Mouse (Mus musculus) lung, adult 2 months (tissue): ENCODE data around the gene Ntn4. TPM values are rescaled to one million over a fixed set of nuclear protein-coding genes. Genes with fewer than 3 reads are reported as not detected.

Experiments used
- DNase-seq: peaks from one replicate; pipeline ENCODE4 v3.0.0; 2022
- H3K4me1 ChIP-seq: fragments of 200-500 bp; 2 replicates; pipeline ENCODE4 v1.6.1; 2011; ENCODE audit warnings: low read length; ENCODE audit not compliant: control insufficient read depth, insufficient read depth
- H3K4me3 ChIP-seq: fragments of 200-500 bp; replicated peaks from 2 replicates; pipeline ENCODE3; 2011; ENCODE audit warnings: low read depth, mild to moderate bottlenecking, control low read depth, low read length; ENCODE audit errors: extremely low read depth
- CTCF ChIP-seq: fragments of 200-500 bp; IDR thresholded peaks from 2 replicates; pipeline ENCODE4 v1.5.1; 2011; ENCODE audit warnings: mild to moderate bottlenecking, low read length, control low read depth; ENCODE audit not compliant: insufficient read depth
- POLR2A ChIP-seq: fragments of 200-500 bp; IDR thresholded peaks from 2 replicates; pipeline ENCODE4 v1.6.1; 2011; ENCODE audit warnings: low read depth, mild to moderate bottlenecking, control low read depth, low read length, borderline replicate concordance; ENCODE audit errors: extremely low read depth
- WGBS: fragments of 180-500 bp; shearing (Covaris S2); methylation state at CpG from one replicate; pipeline ENCODE4 v1.1.7; 2018; 5-methylcytosine and 5-hydroxymethylcytosine counted together
- polyA plus RNA-seq: library from polyadenylated mRNA; depleted of rRNA; stranded (reverse); fragments of >200 nt; gene quantifications from 2 replicates; pipeline ENCODE4 v1.2.3, GENCODE M21; 2012

The Ntn4 gene
- polyA plus RNA-seq, 1 experiment, result 46.6 TPM

- Histone ChIP-seq H3K4me3 (no peak overlapping the region), H3K4me1 (peaks cover 3% of the 10 kb centered on the region; the same call in 1 of the 2 replicates)
- 39% methylated on average over 3 of the region's 3 CpGs for WGBS
- no peak for DNase-seq
- TF ChIP-seq POLR2A (no peak), CTCF (no peak)
Observed at GRCm38 (mm10) chr10:93742097-93742446, 101.6 kb downstream of the Ntn4 start.

- DNase-seq, result no peak
- 30% methylated on average over 6 of the region's 6 CpGs for WGBS
- H3K4me1 ChIP-seq, result peaks cover 3% of the 10 kb centered on the region; the same call in 1 of the 2 replicates
- TF ChIP-seq CTCF (no peak), POLR2A (no peak)
- no peak overlapping the region for H3K4me3 ChIP-seq
Observed at GRCm38 (mm10) chr10:93742598-93742997, 102.1 kb downstream of the Ntn4 start.

DNA sequence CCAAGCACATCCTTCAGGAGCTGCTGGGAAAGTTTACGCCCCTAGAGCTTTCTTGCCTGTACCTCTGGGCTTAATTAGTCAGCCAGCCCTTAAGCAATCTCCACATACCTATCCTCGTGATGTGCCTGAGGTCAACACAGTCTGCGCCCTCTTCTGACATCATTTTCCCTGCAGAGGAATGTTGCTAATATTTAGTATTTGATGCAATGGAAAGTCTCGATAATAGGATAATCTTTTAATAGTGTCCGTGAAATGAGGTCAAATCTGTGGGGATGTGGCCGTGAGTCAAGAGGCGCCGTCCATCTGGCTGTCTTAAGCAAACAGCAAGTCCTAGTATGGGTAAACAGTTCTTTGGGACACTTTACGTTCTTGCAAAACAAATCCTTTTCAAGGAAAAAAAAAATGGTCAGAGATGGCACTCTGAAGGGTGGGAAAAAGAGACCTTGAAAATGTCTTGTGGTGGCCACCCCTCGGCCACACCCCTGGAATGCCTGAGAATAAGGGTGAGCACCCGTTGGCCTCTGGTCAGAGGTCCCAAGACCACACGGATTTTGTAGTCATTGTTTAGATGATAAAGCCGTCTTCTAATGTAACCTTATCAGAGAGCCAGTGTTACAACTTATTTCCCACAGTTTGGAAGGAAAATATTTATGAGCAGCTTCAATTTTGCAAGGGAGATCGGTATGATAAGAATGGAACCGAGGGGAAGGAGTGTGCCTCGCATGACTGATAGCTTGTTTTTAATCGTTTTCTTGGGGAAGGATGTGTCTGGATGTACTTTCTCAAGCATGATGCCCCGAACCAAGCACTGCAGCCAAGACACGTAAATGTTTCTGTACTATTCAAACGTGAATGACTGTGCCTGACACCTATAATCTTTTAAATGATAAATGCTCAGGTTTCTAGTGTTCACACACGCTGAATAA is 109.0 kb downstream of the Ntn4 start:
- H3K4me1 ChIP-seq, result no peaks in the 10 kb centered on the region; the same call in 1 of the 2 replicates
- DNase-seq, result peak; percentile 20
- 29% methylated on average over 21 of the region's 21 CpGs for WGBS
- no peak for TF ChIP-seq POLR2A
- no peak for TF ChIP-seq CTCF
- H3K4me3 ChIP-seq, result no peak overlapping the region

- H3K4me3 ChIP-seq, result no peak overlapping the region
- H3K4me1 ChIP-seq, result no peaks in the 10 kb centered on the region; the same call in 1 of the 2 replicates
- no peak for DNase-seq
- 92% methylated on average over 14 of the region's 14 CpGs for WGBS
- TF ChIP-seq CTCF (no peak), POLR2A (no peak)
Observed at GRCm38 (mm10) chr10:93751302-93751701, 110.8 kb downstream of the Ntn4 start.

DNA sequence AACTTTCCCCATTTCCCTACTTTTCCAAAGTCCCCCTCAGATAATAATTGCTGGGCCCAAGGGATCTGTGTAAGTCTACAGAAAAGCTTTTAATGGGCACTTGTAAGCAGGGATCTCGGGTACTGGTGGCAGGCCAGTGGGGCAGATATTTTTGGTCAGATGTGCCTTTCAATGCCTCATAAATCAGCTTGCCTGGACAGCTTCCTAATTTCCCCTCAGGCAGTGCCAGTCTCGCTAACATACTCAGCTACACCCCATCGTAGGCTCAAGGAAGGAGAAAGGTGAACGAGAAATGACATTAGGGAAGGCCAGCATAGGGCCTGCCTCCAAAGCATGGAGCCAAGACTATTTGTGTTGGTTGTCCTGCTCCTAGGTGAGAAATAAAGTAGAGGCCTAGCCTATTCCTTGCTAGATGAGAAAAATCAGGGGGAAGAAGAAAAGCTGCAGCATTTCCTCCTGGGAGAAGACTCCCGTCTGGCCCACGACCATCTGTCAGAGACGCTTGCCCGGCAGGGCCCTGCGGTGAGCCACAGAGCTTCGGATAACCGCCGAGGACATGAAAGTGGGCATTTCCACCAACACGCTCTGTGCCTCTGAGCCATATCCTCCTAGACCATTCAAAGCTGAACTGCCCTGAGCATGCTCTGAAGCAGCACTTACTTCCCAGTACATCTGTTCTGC is 113.4 kb downstream of the Ntn4 start:
- TF ChIP-seq CTCF (no peak), POLR2A (no peak)
- DNase-seq, result no peak
- 72% methylated on average over 13 of the region's 13 CpGs for WGBS
- Histone ChIP-seq H3K4me3 (no peak overlapping the region), H3K4me1 (no peaks in the 10 kb centered on the region; the same call in 1 of the 2 replicates)

- TF ChIP-seq POLR2A, result no peak
- TF ChIP-seq CTCF, result no peak
- Histone ChIP-seq H3K4me3 (no peak overlapping the region), H3K4me1 (no peaks in the 10 kb centered on the region)
- DNase-seq, result no peak
- 79% methylated on average over 10 of the region's 10 CpGs for WGBS
Observed at GRCm38 (mm10) chr10:93756211-93756610, 115.7 kb downstream of the Ntn4 start.

- no peak overlapping the region for H3K4me3 ChIP-seq
- DNase-seq, result no peak
- no peaks in the 10 kb centered on the region for H3K4me1 ChIP-seq
- TF ChIP-seq CTCF (no peak), POLR2A (no peak)
- 64% methylated on average over 4 of the region's 4 CpGs for WGBS
Observed at GRCm38 (mm10) chr10:93759644-93760043, 119.2 kb downstream of the Ntn4 start.

- no peaks in the 10 kb centered on the region for H3K4me1 ChIP-seq
- TF ChIP-seq CTCF (no peak), POLR2A (no peak)
- no peak overlapping the region for H3K4me3 ChIP-seq
- DNase-seq, result no peak
- WGBS, result 83% methylated on average over 5 of the region's 5 CpGs
Observed at GRCm38 (mm10) chr10:93760429-93760828, 119.9 kb downstream of the Ntn4 start.

- Histone ChIP-seq H3K4me3 (no peak overlapping the region), H3K4me1 (no peaks in the 10 kb centered on the region)
- WGBS, result 29% methylated on average over 5 of the region's 5 CpGs
- TF ChIP-seq CTCF (peak; percentile 73), POLR2A (no peak)
- peak; percentile 52 for DNase-seq
Observed at GRCm38 (mm10) chr10:93763074-93763473, 122.6 kb downstream of the Ntn4 start.

GRCm38 (mm10) chr10:93766221-93766620 is 125.7 kb downstream of the Ntn4 start:
- WGBS, result 87% methylated on average over 5 of the region's 5 CpGs
- TF ChIP-seq CTCF, result no peak
- no peak for TF ChIP-seq POLR2A
- no peak overlapping the region for H3K4me3 ChIP-seq
- DNase-seq, result no peak
- no peaks in the 10 kb centered on the region for H3K4me1 ChIP-seq
